Mouse (Mus musculus) heart, postnatal 14 days (tissue): Measurements from ENCODE around the gene Vmn2r85. TPM values are rescaled to one million over a fixed set of nuclear protein-coding genes. Genes with fewer than 3 reads are reported as not detected.
"Not testable (repeated sequence)": the region's sequence is repeated elsewhere in the genome, so short reads cannot be mapped to it uniquely, and the experiment has no call there.

ENCODE experiments used
- DNase-seq, 2 experiments: peaks; one replicate each; pipeline ENCODE4 v3.0.0; 2021 to 2022
- intact Hi-C: fragments of 180-260 bp; cut with DNase I; formaldehyde crosslinking; loops from one replicate; pipeline ENCODE4 v1.15.1; 2025
- long read RNA-seq, 2 experiments: library from polyadenylated mRNA; stranded (forward); transcript quantifications; one replicate each; pipeline ENCODE4 v2.0.0; 2021
- total RNA-seq, 2 experiments: library from RNA; stranded (reverse); gene quantifications; 2 replicates each; pipeline ENCODE4 v1.2.3; 2021

Vmn2r85 gene
- not detected for total RNA-seq
- long read RNA-seq, experiment 1: 0 reads
- long read RNA-seq, experiment 2: 0 reads

- DNase-seq, intact Hi-C loops: not testable (repeated sequence)
Observed at GRCm38 (mm10) chr10:130429603-130430002, at the start of gene Vmn2r85. Gene Vmn2r85 (minus strand): TSS chr10:130429703.

DNA sequence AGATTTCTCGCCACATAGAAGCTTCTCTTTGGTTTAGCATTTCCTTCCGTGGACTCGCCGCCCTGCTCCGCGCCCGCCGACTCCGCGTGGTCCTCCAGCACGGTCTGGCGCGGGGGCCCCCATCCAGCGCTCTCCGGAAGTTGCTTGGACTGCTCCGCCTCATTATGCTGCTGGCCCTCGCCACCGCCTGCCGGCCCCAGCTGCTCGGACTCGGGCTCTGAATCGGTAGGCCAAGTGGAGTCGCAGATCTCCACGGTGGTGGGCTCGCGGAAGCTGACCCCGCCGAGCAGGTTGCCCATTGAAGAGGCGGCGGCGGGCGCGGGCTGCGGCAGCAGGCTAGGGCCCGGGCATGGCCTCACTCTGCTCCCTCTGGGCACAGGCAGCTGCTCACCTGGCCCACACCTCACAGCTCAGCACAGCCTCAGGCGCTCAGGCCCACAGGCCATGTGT, 40.8 kb upstream of the Vmn2r85 start:
- DNase-seq: peak; percentile 6 to 16
- intact Hi-C loops: no loop called here

GRCm38 (mm10) chr10:130455950-130456349, 26.4 kb upstream of the Vmn2r85 start, which contains the start of gene Vmn2r86:
Gene Vmn2r86 (minus strand): TSS chr10:130456050.
- intact Hi-C loops, DNase-seq: not testable (repeated sequence)

DNA sequence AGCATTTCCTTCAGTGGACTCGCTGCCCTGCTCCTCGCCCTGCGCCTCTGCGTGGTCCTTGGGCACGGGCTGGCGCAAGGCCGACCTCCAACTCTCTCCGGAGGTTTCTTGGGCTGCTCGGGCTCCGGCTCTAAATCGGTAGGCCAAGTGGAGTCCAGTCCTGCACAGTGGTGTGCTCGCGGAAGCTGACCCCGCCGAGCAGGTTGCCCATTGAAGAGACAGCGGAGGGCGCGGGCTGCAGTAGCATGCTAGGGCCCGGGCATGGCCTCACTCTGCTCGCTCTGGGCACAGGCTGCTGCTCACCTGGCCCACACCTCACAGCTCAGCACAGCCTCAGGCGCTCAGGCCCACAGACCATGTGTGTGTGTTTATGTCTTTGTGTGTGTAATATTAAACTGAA, 15.3 kb upstream of the Vmn2r85 start:
- no peak for DNase-seq
- intact Hi-C loops: no loop called here

- DNase-seq, intact Hi-C loops: not testable (repeated sequence)
Observed at GRCm38 (mm10) chr10:130434185-130434898, 4.8 kb upstream of the Vmn2r85 start.

DNA sequence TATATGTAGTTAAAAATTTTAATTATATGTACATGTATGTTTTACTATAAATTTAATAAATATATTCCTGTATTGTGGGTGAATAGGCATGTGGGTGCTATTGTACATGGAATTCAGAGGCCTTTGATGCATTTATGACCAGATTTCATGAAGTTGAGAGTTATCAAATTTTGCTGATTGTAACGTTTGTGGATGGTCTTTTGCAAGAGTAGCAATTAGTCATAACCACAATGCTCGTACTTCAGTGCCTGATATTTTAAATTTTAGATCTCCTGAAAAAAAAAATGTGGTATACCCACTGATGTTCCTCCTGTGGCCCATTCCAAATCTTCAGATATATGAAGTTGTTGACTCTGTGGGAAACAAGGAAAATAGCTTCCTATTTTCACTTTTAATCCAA, 7.1 kb downstream of the Vmn2r85 start:
- intact Hi-C loops, DNase-seq: not testable (repeated sequence)

- intact Hi-C loops: no loop called here
- DNase-seq: no peak
Observed at GRCm38 (mm10) chr10:130420401-130420800, 9.1 kb downstream of the Vmn2r85 start.

GRCm38 (mm10) chr10:130419954-130420353, 9.5 kb downstream of the Vmn2r85 start:
- intact Hi-C loops, DNase-seq: not testable (repeated sequence)

- intact Hi-C loops, DNase-seq: not testable (repeated sequence)
Observed at GRCm38 (mm10) chr10:130416352-130416751, 13.2 kb downstream of the Vmn2r85 start.

DNA sequence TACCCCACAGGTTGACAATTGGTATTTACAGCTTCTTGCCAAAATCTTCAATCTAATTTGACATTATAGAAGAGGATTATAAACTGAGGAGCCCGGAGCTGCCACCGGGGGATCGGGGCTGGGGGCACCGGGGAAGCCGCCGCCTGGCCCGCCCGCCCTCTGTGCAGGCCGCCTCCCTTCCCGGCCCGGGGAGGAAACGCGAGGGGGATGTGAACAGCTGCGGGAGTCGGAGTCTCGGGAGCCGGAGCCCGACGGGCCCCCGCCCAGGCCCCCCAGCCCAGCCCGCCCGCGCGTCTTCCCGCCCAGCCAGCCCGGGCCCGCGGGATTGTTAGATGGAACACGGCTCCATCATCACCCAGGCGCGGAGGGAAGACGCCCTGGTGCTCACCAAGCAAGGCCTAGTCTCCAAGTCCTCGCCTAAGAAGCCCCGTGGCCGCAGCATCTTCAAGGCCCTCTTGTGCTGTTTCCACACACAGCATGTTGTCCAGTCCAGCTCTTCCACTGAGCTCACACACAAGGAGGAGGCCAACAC, 17.3 kb downstream of the Vmn2r85 start:
- DNase-seq, intact Hi-C loops: not testable (repeated sequence)

GRCm38 (mm10) chr10:130394232-130394631, 35.3 kb downstream of the Vmn2r85 start, which contains the start of gene Vmn2r84:
Gene Vmn2r84 (minus strand): TSS chr10:130394332.
- no peak for DNase-seq
- intact Hi-C loops: no loop called here

GRCm38 (mm10) chr10:130375145-130375544, 54.4 kb downstream of the Vmn2r85 start:
- no peak for DNase-seq
- intact Hi-C loops: no loop called here

DNA sequence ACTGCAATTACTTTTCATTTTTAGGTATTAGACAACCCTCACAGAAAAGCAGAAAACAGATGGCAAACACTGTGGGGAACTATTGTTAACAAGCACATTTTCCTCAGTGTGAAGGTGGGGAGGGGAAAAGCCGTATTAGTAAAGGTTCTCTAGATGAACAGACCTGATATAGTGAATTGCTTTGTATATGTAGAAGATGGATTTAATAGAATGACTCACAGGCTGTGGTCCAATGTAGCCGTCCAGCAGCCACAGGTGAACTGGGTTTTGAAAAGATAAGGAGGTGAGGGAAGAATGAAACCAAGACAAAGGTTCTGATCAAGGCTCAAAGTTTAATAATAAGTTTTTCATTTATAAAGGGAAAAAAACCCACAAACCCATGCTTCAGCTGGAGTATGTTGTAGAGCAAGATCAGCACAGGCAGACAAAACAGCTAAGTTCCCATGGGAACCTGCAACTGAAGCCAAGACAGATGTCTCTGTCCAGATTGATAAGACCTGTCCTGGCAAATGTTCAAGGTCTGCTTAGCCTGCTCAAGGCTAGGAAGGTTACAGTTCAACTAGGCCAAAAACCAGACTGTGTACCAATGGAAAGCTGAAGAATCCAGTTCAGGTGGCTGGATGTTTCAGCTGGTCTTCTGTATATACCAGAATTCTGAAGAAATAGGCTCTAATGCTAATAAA, 56.9 kb downstream of the Vmn2r85 start:
- DNase-seq: peak in 1 of 2 experiments; percentile 14
- intact Hi-C loops: no loop called here

DNA sequence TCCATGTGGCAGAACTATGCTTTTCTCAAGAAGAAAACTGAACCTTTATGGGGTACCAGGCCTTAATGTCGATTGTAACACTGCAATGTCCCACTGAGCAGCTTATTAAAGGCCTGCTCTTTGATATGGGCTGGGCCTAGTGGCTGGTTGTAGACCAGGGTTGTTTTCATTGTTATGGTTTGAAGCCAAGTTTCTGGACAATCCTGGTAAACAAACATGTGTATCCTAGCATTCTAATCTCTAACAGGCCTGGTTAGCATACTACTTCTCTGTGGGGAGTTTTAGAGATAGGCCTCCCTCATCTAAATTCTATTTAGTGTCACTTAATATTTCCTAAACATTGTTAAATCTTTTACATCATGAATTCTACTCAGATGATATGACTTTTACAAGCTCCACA, 57.9 kb downstream of the Vmn2r85 start:
- DNase-seq: no peak
- intact Hi-C loops: no loop called here

DNA sequence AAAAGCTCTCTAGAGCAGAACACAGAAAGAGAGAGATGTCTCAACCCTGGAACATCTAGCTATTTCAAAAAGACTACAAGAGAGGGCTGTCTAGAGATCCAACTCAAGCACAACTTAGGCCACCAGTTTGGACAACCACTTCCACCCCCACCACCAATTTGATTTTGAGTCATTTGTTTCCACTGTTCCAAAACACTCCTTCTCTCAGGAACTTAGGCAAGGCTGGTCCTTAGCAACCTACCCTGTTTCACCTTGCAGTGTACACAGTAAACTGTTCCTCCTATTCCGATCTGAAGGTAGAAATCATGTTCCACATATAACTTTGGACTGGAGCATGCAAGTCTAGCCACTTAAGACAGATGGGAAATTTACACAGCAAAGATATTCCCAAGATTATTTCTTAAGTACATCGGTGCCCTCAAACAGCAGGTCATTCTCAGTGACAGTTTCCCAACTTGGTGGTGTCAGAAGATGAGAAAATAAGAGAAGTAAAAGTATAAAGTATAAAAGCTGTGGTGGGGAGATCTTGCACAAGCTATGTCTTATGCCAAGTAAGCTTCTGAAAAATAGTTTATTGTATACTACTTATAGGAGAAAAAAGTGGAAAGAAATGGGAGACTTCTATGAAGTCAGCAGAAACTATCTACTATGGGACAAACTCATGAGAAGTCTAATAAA, 59.4 kb downstream of the Vmn2r85 start:
- DNase-seq: no peak
- intact Hi-C loops: no loop called here

DNA sequence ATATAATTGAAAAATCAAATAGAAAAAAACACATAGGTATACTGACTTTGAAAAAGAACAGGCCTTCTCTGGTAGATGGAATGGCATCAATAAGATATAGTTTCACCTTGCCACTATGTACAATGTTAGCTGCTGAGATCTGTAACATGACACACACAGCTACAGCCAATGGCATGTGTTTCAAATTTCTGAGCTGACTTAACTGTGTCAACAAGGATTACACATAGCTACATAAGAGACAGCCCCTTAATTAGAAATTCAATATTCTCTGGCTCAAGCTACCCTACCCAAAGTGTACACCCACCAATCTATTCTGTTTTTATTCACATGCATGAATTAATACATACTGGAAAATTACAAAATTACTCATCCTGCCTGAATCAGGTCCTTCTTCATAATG, 61.1 kb downstream of the Vmn2r85 start:
- no peak for DNase-seq
- intact Hi-C loops: no loop called here

DNA sequence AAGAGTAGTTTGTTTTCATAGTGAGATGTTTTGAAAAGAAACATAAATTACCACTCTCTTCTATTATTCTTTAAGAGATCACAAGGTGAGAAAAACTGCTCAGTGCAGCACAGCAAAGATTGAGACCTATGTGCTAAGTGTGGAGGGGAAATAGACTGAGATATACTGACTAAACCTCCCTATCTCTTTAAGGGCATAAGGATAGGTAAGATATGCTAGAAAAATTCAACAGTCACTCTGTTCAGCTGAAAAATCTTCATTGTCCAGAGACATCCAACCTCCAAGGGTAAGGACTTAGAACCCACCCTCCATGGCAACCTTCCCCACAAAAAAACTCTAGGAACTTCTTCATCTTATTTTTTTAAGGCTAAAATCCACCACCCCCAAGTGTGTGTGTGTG, 64.7 kb downstream of the Vmn2r85 start:
- no peak for DNase-seq
- intact Hi-C loops: no loop called here
